ENCODE assay signal across 35 mouse cellular contexts in genomic region chr8:111775766-111776165, GRCm38 (mm10). TPM values are rescaled to one million over a fixed set of nuclear protein-coding genes. Genes with fewer than 3 reads are reported as not detected.
"Had no signal": no experiment of that assay in that cellular context is flagged by ENCODE, and none has a peak within 500 bp of the region (broad histone marks: within the 10 kb centered on the region; RNA-seq: fewer than 3 reads in every experiment).

No protein-coding gene starts in this region.

- ATAC-seq: liver, postnatal 0 days; lung, postnatal 0 days; midbrain, embryonic 13.5 days; midbrain, embryonic 15.5 days; midbrain, embryonic 16.5 days had no signal

- H3K4me1 ChIP-seq: limb, embryonic 13.5 days; limb, embryonic 15.5 days; neural tube, embryonic 12.5 days had no signal

- H3K4me3 ChIP-seq: left cerebral cortex, adult 2 months; limb, embryonic 10.5 days; limb, embryonic 12.5 days; limb, embryonic 13.5 days; limb, embryonic 15.5 days; liver, embryonic 13.5 days; liver, embryonic 15.5 days; lung, embryonic 15.5 days; megakaryocyte, embryonic 14.5 days; midbrain, embryonic 10.5 days; midbrain, embryonic 12.5 days; midbrain, embryonic 13.5 days; midbrain, embryonic 15.5 days; myocyte; neural tube, embryonic 12.5 days had no signal

- H3K9ac ChIP-seq: limb, embryonic 12.5 days; limb, embryonic 13.5 days; limb, embryonic 15.5 days; liver, embryonic 13.5 days; liver, embryonic 14.5 days; liver, embryonic 15.5 days; liver, postnatal 0 days; lung, embryonic 14.5 days; lung, embryonic 15.5 days; midbrain, embryonic 12.5 days; midbrain, embryonic 13.5 days; midbrain, embryonic 15.5 days; neural tube, embryonic 12.5 days had no signal

- DNase-seq: left cerebral cortex, postnatal 4 days; liver; liver, embryonic 13.5 days; liver, postnatal 0 days; lung, adult 18-20 months; lung, adult 2 months; lung, embryonic 14.5 days; lung, postnatal 10 days; lung, postnatal 14 days; lung, postnatal 36 days; lung, postnatal 4 days; midbrain, embryonic 14.5 days had no signal

- H3K27ac ChIP-seq: left cerebral cortex, adult 2 months; limb, embryonic 10.5 days; limb, embryonic 12.5 days; limb, embryonic 13.5 days; limb, embryonic 15.5 days; liver, embryonic 13.5 days; liver, embryonic 14.5 days; liver, embryonic 15.5 days; lung, embryonic 15.5 days; macrophage; midbrain, embryonic 10.5 days; midbrain, embryonic 12.5 days; midbrain, embryonic 13.5 days; midbrain, embryonic 15.5 days; neural tube, embryonic 12.5 days had no signal

- H3K27me3 ChIP-seq: limb, embryonic 12.5 days; limb, embryonic 13.5 days; limb, embryonic 15.5 days; liver, embryonic 13.5 days; liver, embryonic 15.5 days; lung, embryonic 15.5 days; midbrain, embryonic 12.5 days; midbrain, embryonic 13.5 days; midbrain, embryonic 15.5 days; neural tube, embryonic 12.5 days had no signal

- H3K9me3 ChIP-seq: limb, embryonic 10.5 days; limb, embryonic 12.5 days; limb, embryonic 13.5 days; limb, embryonic 15.5 days; liver, embryonic 13.5 days; liver, embryonic 15.5 days; lung, embryonic 15.5 days; midbrain, embryonic 10.5 days; midbrain, embryonic 12.5 days; midbrain, embryonic 13.5 days; midbrain, embryonic 15.5 days; neural tube, embryonic 12.5 days had no signal

- H3K36me3 ChIP-seq: midbrain, embryonic 15.5 days had no signal

- H3K4me2 ChIP-seq: limb, embryonic 12.5 days; limb, embryonic 13.5 days; limb, embryonic 15.5 days; liver, embryonic 11.5 days; liver, embryonic 13.5 days; liver, embryonic 15.5 days; lung, embryonic 14.5 days; lung, embryonic 15.5 days; midbrain, embryonic 11.5 days; midbrain, embryonic 12.5 days; midbrain, embryonic 13.5 days; midbrain, embryonic 15.5 days; neural tube, embryonic 12.5 days had no signal

RNA-seq across cellular contexts. Expression of gene Bcar1, which starts 32.2 kb away (rescaled TPM):
- total RNA-seq: megakaryocyte, adult 5-6 weeks; megakaryocyte-erythroid progenitor cell, adult 5-6 weeks; monocyte, adult 5-6 weeks had no signal
